Mouse (Mus musculus) Patski (cell line): ENCODE results near the gene Ccdc162. TPM values are rescaled to one million over a fixed set of nuclear protein-coding genes. Genes with fewer than 3 reads are reported as not detected.
A peak's percentile ranks its signal among the peaks of the same experiment; 100 is the strongest.
"Not testable (repeated sequence)": the region's sequence is repeated elsewhere in the genome, so short reads cannot be mapped to it uniquely, and the experiment has no call there.

Source experiments
- ATAC-seq: fragments of 100-300 bp; one replicate; pipeline ENCODE4 v1.8.0; 2021
- CTCF ChIA-PET: fragments of 350-600 bp; sonication (Branson Sonifier 250); formaldehyde crosslinking; loops from one replicate; lab custom pipeline; 2022; ENCODE audit warnings: inconsistent platforms; lab: Charles Lee
- POLR2A ChIA-PET: fragments of 350-600 bp; sonication (Branson Sonifier 250); formaldehyde crosslinking; loops from one replicate; lab custom pipeline; 2022; ENCODE audit warnings: antibody characterized with exemption, inconsistent platforms; lab: Charles Lee
- DNase-seq: peaks from one replicate; pipeline ENCODE4 v3.0.0-alpha.2; 2011; ENCODE audit warnings: low read depth, low spot score
- H3K27me3 ChIP-seq: fragments of 371-371 bp; one replicate; pipeline ENCODE4 v1.5.1; 2021
- CTCF ChIP-seq: fragments of 100-300 bp; IDR thresholded peaks from one replicate; pipeline ENCODE4 v1.5.1; 2021
- in situ Hi-C: fragments of 300-500 bp; cut with MboI; formaldehyde crosslinking; loops from 3 replicates; pipeline ENCODE4 v1.11.1; 2018; ENCODE audit warnings: low pct_unique_long_range_greater_than_20kb, mixed read lengths
- polyA plus RNA-seq: library from polyadenylated mRNA; unstranded; gene quantifications from one replicate; pipeline ENCODE4 v1.2.3, GENCODE M21; 2021

Ccdc162 gene
- polyA plus RNA-seq, 1 experiment from 2014 or later = 1.7 TPM

- DNase-seq (no peak), ATAC-seq (no peak)
- H3K27me3 ChIP-seq = no peaks in the 10 kb centered on the region
- in situ Hi-C loops = no loop called here
- ChIA-PET POLR2A (interaction anchor here (0.6 to 5.6 kb wide), 4 partner anchors 31 to 157 kb away, joined by 3 to 32 read pairs (median 4); partner anchors contain the start of gene Cd164), CTCF (interaction anchor here (0.7 to 6.9 kb wide), 3 partner anchors 9 to 170 kb away, joined by 3 to 63 read pairs (median 4); partner anchors contain the start of gene Cd164)
- TF ChIP-seq CTCF = no peak
Observed at GRCm38 (mm10) chr10:41675842-41676571, 40.4 kb downstream of the Ccdc162 start.

- POLR2A ChIA-PET = interaction anchor here (0.6 to 5.6 kb wide), 3 partner anchors 140 to 157 kb away, joined by 3 to 32 read pairs (median 4); partner anchors contain the start of gene Cd164
Observed at GRCm38 (mm10) chr10:41675243-41675642, 41.2 kb downstream of the Ccdc162 start.

GRCm38 (mm10) chr10:41674362-41674761 is 42.1 kb downstream of the Ccdc162 start:
- ChIA-PET POLR2A (interaction anchor here (1.6 kb wide), 1 partner anchor 156 kb away, joined by 7 read pairs; no protein-coding TSS in a partner anchor), CTCF (no interaction called here)
- ATAC-seq (no peak), DNase-seq (no peak)
- no peaks in the 10 kb centered on the region for H3K27me3 ChIP-seq
- in situ Hi-C loops = no loop called here
- no peak for TF ChIP-seq CTCF

More at GRCm38 (mm10) chr10:41675243-41675642, 41.2 kb downstream of the Ccdc162 start:
- TF ChIP-seq CTCF = no peak
- CTCF ChIA-PET = interaction anchor here (6.9 kb wide), 1 partner anchor 156 kb away, joined by 63 read pairs; the partner anchor contains the start of gene Cd164
- no peak for ATAC-seq
- DNase-seq = no peak
- in situ Hi-C loops = no loop called here
- no peaks in the 10 kb centered on the region for H3K27me3 ChIP-seq

GRCm38 (mm10) chr10:41670196-41670595 is 46.2 kb downstream of the Ccdc162 start:
- CTCF ChIA-PET = no interaction called here
- no peaks in the 10 kb centered on the region for H3K27me3 ChIP-seq
- no peak for TF ChIP-seq CTCF
- in situ Hi-C loops = no loop called here
- POLR2A ChIA-PET = no interaction called here
- no peak for DNase-seq
- ATAC-seq = no peak

GRCm38 (mm10) chr10:41665498-41665897 is 50.9 kb downstream of the Ccdc162 start:
- TF ChIP-seq CTCF = no peak
- no peak for DNase-seq
- ChIA-PET POLR2A (no interaction called here), CTCF (interaction anchor here (1.0 kb wide), 1 partner anchor 13 kb away, joined by 4 read pairs; no protein-coding TSS in a partner anchor)
- no peaks in the 10 kb centered on the region for H3K27me3 ChIP-seq
- ATAC-seq = no peak
- in situ Hi-C loops = no loop called here

GRCm38 (mm10) chr10:41659671-41660070 is 56.8 kb downstream of the Ccdc162 start:
- in situ Hi-C loops, DNase-seq, H3K27me3 ChIP-seq, CTCF ChIA-PET, ATAC-seq: not testable (repeated sequence)
- POLR2A ChIA-PET = interaction anchor here (0.6 kb wide), 1 partner anchor 12 kb away, joined by 3 read pairs; no protein-coding TSS in a partner anchor

GRCm38 (mm10) chr10:41655684-41656083 is 60.8 kb downstream of the Ccdc162 start:
- ATAC-seq, in situ Hi-C loops, POLR2A ChIA-PET, H3K27me3 ChIP-seq, DNase-seq: not testable (repeated sequence)
- CTCF ChIA-PET = interaction anchor here (1.2 kb wide), 1 partner anchor 11 kb away, joined by 3 read pairs; no protein-coding TSS in a partner anchor

GRCm38 (mm10) chr10:41652988-41653387 is 63.4 kb downstream of the Ccdc162 start:
- ChIA-PET POLR2A (no interaction called here), CTCF (interaction anchor here (1.3 to 2.1 kb wide), 2 partner anchors 11 to 30 kb away, joined by 3 to 6 read pairs; no protein-coding TSS in a partner anchor)
- no peaks in the 10 kb centered on the region for H3K27me3 ChIP-seq
- in situ Hi-C loops = no loop called here
- DNase-seq (no peak), ATAC-seq (no peak)
- no peak for TF ChIP-seq CTCF

- POLR2A ChIA-PET = no interaction called here
- CTCF ChIA-PET = interaction anchor here (1.3 to 2.1 kb wide), 2 partner anchors 10 to 30 kb away, joined by 3 to 6 read pairs; no protein-coding TSS in a partner anchor
- ATAC-seq (no peak), DNase-seq (peak; percentile 6)
- H3K27me3 ChIP-seq = no peaks in the 10 kb centered on the region
- TF ChIP-seq CTCF = no peak
- in situ Hi-C loops = no loop called here
Observed at GRCm38 (mm10) chr10:41652094-41652775, 64.2 kb downstream of the Ccdc162 start.

- POLR2A ChIA-PET = interaction anchor here (0.5 kb wide), 1 partner anchor 56 kb away, joined by 3 read pairs; no protein-coding TSS in a partner anchor
- in situ Hi-C loops = no loop called here
- TF ChIP-seq CTCF = no peak
Observed at GRCm38 (mm10) chr10:41651532-41651931, 64.9 kb downstream of the Ccdc162 start.

More at GRCm38 (mm10) chr10:41651532-41651931, 64.9 kb downstream of the Ccdc162 start:
- DNase-seq (peak; percentile 7), ATAC-seq (no peak)
- CTCF ChIA-PET = interaction anchor here (2.1 kb wide), 1 partner anchor 31 kb away, joined by 6 read pairs; no protein-coding TSS in a partner anchor
- H3K27me3 ChIP-seq = no peaks in the 10 kb centered on the region
